Mouse (Mus musculus) C2C12 (cell line): ENCODE measurements at regions not wholly inside any gene's neighbourhood (a gene's known extent, or its start where the extent isn't known, plus 50 kb on each side); places are given as distances from the start of the nearest gene placed in this dataset.

Source experiments
- H3K27me3 ChIP-seq: one replicate; pipeline ENCODE4 v1.6.1; 2011; ENCODE audit not compliant: control insufficient read depth, insufficient read depth, insufficient read length
- H3K36me3 ChIP-seq: one replicate; pipeline ENCODE4 v1.6.1; 2011; ENCODE audit not compliant: control insufficient read depth, insufficient read depth
- H3K4me3 ChIP-seq: one replicate; pipeline ENCODE4 v1.5.1; 2011; ENCODE audit warnings: mild to moderate bottlenecking, control low read depth; ENCODE audit not compliant: poor library complexity, insufficient read depth, severe bottlenecking
- H3K79me2 ChIP-seq: one replicate; pipeline ENCODE4 v1.6.1; 2011; ENCODE audit not compliant: control insufficient read depth, insufficient read depth
- H3K79me3 ChIP-seq: one replicate; pipeline ENCODE4 v1.6.1; 2011; ENCODE audit warnings: low read depth, control low read depth
- H3ac ChIP-seq: one replicate; pipeline ENCODE3; 2011; ENCODE audit warnings: low read depth; ENCODE audit not compliant: control insufficient read depth, insufficient read length
- CEBPB ChIP-seq: IDR thresholded peaks from one replicate; pipeline ENCODE4 v1.6.1; 2011; ENCODE audit warnings: low read depth, mild to moderate bottlenecking, control low read depth, moderate library complexity
- CTCF ChIP-seq: IDR thresholded peaks from one replicate; pipeline ENCODE4 v1.5.1; 2011; ENCODE audit not compliant: control insufficient read depth, insufficient read depth, insufficient read length
- FOSL1 ChIP-seq: IDR thresholded peaks from one replicate; pipeline ENCODE4 v1.8.0; 2011; ENCODE audit warnings: mild to moderate bottlenecking, low read length; ENCODE audit not compliant: poor library complexity, insufficient read depth, severe bottlenecking
- MAX ChIP-seq: IDR thresholded peaks from one replicate; pipeline ENCODE4 v1.6.1; 2011; ENCODE audit warnings: mild to moderate bottlenecking, control low read depth
- MYOD1 ChIP-seq: IDR thresholded peaks from one replicate; pipeline ENCODE4 v1.6.1; 2011; ENCODE audit warnings: low read depth; ENCODE audit not compliant: control insufficient read depth, insufficient read length
- MYOG ChIP-seq: IDR thresholded peaks from one replicate; pipeline ENCODE4 v1.6.1; 2011; ENCODE audit not compliant: control insufficient read depth, insufficient read length; ENCODE audit errors: extremely low read depth
- USF1 ChIP-seq: IDR thresholded peaks from one replicate; pipeline ENCODE4 v1.6.1; 2011; ENCODE audit warnings: low read depth, mild to moderate bottlenecking, control low read depth, moderate library complexity

DNA sequence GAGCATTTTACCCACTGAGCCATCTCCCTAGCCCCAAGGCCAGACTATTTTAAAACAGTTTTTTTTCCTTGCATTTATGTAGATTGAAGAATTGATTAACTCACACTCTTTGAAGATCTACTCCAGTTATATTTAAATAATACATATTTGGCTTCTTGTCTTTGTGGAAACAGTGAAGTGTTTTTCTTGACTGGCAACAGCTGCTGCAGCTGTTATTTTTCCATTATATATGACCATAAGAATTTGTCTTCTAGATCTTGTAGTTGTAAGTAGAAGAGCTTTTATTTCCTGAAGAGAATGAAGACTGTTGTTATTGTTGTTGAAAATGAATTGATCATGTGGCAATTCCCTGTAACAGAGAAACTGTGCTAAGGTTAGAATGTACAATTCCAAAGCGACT is 109.4 kb upstream of the Prickle1 start:
- Histone ChIP-seq H3ac (no peak overlapping the region), H3K79me2 (no peaks in the 10 kb centered on the region), H3K79me3 (no peaks in the 10 kb centered on the region), H3K4me3 (no peak overlapping the region), H3K36me3 (no peaks in the 10 kb centered on the region), H3K27me3 (no peaks in the 10 kb centered on the region)
- TF ChIP-seq CTCF (no peak), FOSL1 (no peak), MYOD1 (no peak), MAX (no peak), USF1 (no peak), MYOG (no peak), CEBPB (no peak)

DNA sequence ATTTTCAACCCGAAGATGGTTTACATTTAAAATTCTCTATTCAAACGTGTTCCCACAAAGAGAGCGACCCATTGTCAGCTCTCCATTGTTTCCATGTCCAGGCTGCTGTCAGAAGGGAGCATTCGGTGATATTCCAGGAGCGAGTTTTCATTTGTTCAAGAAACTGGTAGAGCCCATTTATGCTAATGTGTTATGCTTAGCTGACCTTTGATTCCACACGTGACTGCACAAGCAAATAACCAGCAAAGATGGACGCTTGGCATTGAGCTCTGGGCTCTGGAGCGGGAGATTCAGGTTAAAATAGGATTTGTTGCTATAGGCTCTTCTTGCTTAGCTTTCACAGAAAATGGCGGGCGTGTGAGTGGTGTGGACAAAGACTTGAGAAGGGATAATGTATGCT is 105.3 kb upstream of the Prickle1 start:
- H3K79me3 ChIP-seq: no peaks in the 10 kb centered on the region
- no peaks in the 10 kb centered on the region for H3K36me3 ChIP-seq
- TF ChIP-seq MYOD1: no peak
- TF ChIP-seq MYOG: no peak
- TF ChIP-seq USF1: no peak
- TF ChIP-seq CEBPB: no peak
- no peak for TF ChIP-seq FOSL1
- TF ChIP-seq MAX: no peak
- no peak for TF ChIP-seq CTCF
- no peak overlapping the region for H3K4me3 ChIP-seq
- H3K79me2 ChIP-seq: no peaks in the 10 kb centered on the region
- H3K27me3 ChIP-seq: no peaks in the 10 kb centered on the region
- no peak overlapping the region for H3ac ChIP-seq

DNA sequence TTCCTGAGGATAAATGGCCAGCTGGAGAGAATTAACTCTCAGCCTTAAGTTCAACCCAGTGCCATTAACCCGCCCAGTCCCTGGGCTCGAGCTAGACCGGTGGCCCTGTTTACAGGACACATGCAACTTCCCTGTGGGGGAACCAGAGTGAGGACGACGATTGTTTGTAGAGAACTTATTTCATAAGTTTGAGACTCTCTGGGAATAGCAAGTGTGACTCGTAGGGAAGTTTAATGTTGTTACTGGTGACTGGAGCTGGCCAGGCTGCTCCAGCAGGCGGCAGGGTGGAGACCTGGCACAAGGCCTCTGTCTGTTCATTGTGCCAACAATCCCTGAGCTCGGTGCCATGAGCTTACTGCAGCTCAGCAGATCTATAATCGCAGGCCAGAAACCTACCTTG is 104.3 kb upstream of the Prickle1 start:
- Histone ChIP-seq H3K79me3 (no peaks in the 10 kb centered on the region), H3K27me3 (no peaks in the 10 kb centered on the region), H3ac (no peak overlapping the region), H3K4me3 (no peak overlapping the region), H3K36me3 (no peaks in the 10 kb centered on the region), H3K79me2 (no peaks in the 10 kb centered on the region)
- TF ChIP-seq MYOG (no peak), CEBPB (no peak), MAX (no peak), USF1 (no peak), FOSL1 (no peak), MYOD1 (no peak)

DNA sequence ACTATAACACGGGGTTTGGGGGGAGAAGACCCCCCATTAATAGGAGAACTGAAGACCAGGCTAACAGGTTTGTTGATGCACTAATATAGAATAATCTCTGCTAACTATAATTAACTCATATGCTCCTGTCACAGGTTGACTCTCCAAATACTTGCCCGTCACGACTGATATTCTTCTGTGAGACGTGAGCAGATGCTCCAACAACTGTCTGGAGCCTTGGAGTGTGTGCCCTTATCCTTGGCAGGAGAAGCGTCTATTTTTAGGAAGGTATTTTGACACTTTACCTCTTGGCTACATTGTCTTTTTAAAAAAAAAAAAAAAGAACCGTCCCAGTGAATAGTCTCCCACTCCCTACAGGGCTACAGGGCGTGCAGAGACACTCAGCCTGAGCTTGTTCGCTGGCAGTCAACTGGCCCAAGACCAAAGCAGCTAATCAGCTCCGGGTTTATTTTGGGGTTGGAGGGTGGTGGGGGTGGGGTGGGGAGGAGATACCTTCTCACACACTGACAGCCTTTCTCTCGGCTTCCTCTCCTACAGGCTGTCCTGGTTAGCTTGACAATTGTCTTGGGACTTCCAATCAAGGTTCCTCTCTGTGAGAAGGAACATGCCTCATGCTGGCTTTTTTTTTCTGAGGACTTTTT is 102.6 kb upstream of the Prickle1 start:
- Histone ChIP-seq H3ac (no peak overlapping the region), H3K27me3 (no peaks in the 10 kb centered on the region), H3K79me3 (no peaks in the 10 kb centered on the region), H3K79me2 (no peaks in the 10 kb centered on the region), H3K36me3 (no peaks in the 10 kb centered on the region), H3K4me3 (no peak overlapping the region)
- no peak for TF ChIP-seq CEBPB
- no peak for TF ChIP-seq MAX
- no peak for TF ChIP-seq MYOD1
- no peak for TF ChIP-seq MYOG
- no peak for TF ChIP-seq FOSL1
- TF ChIP-seq USF1: no peak
- TF ChIP-seq CTCF: no peak

DNA sequence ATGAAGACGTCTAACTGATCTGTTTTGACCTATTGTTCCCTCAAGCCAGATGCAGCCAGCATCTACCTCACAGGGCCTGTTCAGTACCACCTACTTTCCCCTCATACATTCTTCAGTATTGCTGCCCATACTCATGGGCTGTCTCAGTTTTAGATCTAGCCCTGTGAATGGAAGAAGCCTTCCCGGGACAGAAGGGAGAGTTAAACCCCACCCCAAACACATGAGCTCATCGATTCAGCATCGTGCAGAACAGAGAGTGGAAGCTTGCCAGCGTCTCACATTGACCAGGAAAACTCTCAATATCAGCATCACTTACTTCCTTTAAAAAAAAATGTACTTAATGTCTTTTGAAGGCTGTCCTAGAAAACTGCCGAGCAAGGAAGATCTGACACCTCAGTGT is 95.0 kb upstream of the Prickle1 start:
- H3K36me3 ChIP-seq: no peaks in the 10 kb centered on the region
- no peak overlapping the region for H3K4me3 ChIP-seq
- TF ChIP-seq MYOD1 (no peak), MYOG (no peak), CTCF (no peak), FOSL1 (no peak), USF1 (no peak), CEBPB (no peak), MAX (no peak)
- no peak overlapping the region for H3ac ChIP-seq
- H3K79me2 ChIP-seq: no peaks in the 10 kb centered on the region
- no peaks in the 10 kb centered on the region for H3K79me3 ChIP-seq
- no peaks in the 10 kb centered on the region for H3K27me3 ChIP-seq

DNA sequence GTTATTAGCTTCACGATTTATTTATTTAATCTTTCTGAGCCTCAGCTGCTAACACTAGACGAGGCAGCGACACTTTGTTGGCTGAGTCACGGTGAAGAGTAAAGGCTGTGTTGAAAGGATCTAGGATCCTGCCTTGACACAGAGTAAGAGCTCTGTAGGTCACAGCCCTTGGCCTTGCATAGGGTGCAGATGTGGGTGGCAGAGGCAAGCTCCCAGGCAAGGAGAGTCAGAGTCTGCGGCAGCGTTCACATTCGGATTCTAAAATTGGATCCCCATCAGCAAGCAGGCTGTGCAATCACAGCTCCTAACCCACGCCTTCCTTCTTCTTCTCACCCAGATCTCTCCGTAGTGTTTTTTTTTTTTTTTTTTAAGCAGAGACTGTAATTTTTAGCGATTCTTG is 94.3 kb upstream of the Prickle1 start:
- Histone ChIP-seq H3ac (no peak overlapping the region), H3K27me3 (no peaks in the 10 kb centered on the region), H3K36me3 (no peaks in the 10 kb centered on the region), H3K4me3 (no peak overlapping the region), H3K79me3 (no peaks in the 10 kb centered on the region), H3K79me2 (no peaks in the 10 kb centered on the region)
- TF ChIP-seq FOSL1: no peak
- no peak for TF ChIP-seq CEBPB
- TF ChIP-seq MAX: no peak
- TF ChIP-seq MYOG: no peak
- no peak for TF ChIP-seq CTCF
- no peak for TF ChIP-seq USF1
- TF ChIP-seq MYOD1: no peak

DNA sequence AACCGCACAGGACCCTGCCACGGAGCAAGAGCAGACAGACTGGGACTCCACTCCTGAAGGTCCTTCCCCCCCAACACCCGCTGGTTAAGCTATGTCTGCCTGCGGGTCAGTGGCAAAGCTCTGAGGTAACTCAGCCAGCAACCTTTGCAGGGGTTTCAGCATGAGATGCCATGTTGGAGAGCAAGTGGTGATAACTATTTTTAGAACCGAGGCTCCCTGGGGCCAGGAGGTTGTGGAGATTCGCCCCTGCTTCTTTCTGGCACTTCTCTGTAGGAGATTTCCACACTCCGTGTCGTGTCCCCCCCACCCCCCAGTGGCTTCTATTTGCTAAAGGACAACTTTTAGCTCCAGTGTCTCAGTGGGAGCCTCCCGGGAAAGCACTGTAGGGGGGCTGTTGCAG is 90.7 kb upstream of the Prickle1 start:
- no peak overlapping the region for H3ac ChIP-seq
- no peaks in the 10 kb centered on the region for H3K36me3 ChIP-seq
- no peaks in the 10 kb centered on the region for H3K27me3 ChIP-seq
- TF ChIP-seq MYOG: no peak
- no peak for TF ChIP-seq CEBPB
- TF ChIP-seq CTCF: no peak
- TF ChIP-seq MAX: no peak
- no peak for TF ChIP-seq MYOD1
- TF ChIP-seq FOSL1: no peak
- no peaks in the 10 kb centered on the region for H3K79me2 ChIP-seq
- no peaks in the 10 kb centered on the region for H3K79me3 ChIP-seq
- no peak overlapping the region for H3K4me3 ChIP-seq
